Mouse (Mus musculus) cerebellum, postnatal 25 days (tissue): ENCODE results near the gene Pigb.
A peak's percentile ranks its signal among the peaks of the same experiment; 100 is the strongest.

Experiments
- DNase-seq, 2 experiments: peaks; one replicate each; pipeline ENCODE4 v3.0.0; 2021; ENCODE audit warnings: mixed read lengths in 2 of 2

Pigb gene

DNA sequence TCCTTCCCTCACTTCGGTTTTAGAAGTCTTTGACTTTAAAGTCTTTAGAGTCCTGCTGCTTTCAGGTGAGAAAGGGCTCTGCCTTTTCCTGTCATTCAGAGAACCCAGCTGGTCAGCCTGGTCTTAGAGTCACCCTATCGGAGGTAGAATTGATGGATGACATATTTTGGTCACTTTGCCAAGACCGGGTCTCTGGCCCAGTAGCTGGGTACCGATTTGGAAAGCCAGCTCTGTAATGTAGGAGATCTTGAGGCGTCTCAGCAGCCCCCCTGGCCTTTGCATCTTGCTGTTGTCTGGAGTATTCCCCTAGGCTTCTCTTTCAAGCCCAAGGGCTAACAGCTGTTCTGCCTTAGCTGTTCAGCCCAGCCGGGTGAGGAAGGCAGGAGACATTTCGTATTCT is 5.0 kb upstream of the Pigb start:
- DNase-seq: peak; percentile 38 to 53

DNA sequence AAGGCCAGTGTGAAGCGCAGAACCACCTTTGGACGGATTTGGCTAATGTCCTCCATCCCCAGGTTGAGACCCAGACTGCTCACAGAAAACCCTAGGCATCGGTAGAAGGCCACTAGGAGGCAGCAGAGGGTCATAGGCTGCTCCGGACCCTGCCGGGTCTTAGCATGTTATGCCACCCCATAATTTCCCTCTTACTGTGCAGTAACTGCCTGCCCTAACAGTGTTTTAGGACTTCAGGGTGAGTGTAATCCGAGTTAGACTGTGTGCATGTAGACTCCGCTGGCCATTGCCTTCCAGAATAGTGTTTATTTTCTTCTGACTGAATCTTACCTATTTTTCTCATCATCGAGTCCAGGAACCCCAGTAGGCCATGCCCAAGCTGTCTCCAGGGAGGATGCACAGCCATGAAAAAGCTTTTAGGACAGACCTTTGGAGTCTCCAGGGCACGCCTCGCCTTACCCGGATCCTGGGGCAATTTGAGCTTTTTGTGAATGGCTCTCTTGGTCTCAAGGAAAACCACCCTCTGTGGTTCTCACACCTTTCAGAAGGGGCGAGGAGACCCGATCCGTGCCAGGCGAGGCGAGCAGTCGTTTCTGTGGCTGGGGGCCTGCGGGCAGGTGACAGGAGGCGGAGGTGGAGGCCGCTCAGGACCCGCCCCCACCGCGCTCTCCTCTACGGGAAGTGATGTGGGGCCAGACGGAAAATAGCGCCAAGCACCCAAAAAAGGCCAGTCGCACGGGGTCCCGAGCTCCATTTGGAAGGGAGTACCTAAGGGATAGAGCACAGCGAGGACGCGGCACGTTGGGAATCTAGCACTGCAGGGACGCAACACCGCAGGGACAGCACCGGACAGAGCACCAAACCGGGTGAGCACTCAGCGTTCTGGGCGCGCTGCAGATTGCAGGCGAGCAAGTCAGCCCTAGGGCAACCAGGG is 4.2 kb upstream of the Pigb start, which contains the start of gene Rab27a:
Gene Rab27a (plus strand): TSS at position 709 of the 934 bp plus-strand sequence.
- peak; percentile 88 to 95 for DNase-seq

DNA sequence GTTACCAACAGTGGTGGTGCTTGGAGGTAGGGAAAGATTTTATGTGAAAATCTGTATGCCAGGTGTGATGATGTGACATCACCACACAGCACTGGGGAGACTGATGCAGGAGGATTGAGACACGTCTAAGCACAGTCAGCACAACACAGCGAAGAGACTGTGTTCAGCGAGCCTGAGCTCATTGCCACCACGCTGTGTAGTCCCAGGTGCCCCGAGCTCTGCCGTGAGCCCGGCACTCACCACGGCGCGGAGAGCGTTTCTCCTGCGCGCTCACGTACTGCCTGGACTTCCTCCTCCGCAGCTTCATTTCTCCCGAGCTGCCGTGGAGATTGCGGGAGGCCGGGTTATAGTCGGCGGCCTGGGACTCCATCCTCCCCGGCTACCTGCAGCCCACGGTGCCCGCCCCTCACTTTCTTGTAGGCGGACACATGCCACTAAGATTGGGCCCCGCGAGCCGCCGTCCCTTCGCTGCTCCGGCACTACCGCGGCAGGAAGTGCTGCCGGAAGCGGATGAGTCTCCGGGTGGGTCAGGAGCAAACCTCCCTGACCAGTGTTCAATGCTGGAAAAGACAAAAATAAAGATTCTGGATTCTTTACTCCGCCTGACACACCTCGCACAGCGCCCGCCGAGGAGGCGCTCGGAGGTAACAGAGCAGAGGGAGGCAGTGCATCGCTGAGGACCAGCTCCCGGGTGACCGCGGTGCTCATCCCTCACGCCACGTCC is 794 bp downstream of the Pigb start:
- peak; percentile 97 to 98 for DNase-seq

DNA sequence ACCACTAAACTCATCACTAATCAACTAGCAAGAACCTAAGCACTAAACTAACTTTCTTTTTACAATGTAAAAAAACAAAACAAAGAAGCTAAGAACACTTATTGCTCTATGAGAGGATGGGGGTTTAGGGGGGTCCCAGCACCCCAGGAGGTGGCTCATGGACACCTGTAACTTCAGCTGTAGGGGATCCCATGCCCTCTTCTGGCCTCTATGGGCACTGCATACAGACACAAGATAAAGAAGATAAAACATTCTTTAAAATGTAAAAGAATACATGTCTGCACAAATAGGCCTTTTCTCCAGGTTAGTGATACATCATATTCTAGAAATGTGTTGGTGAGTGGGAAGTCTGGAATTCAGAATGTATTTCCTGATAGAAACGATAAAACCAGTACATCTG is 6.8 kb downstream of the Pigb start:
- DNase-seq: no peak

DNA sequence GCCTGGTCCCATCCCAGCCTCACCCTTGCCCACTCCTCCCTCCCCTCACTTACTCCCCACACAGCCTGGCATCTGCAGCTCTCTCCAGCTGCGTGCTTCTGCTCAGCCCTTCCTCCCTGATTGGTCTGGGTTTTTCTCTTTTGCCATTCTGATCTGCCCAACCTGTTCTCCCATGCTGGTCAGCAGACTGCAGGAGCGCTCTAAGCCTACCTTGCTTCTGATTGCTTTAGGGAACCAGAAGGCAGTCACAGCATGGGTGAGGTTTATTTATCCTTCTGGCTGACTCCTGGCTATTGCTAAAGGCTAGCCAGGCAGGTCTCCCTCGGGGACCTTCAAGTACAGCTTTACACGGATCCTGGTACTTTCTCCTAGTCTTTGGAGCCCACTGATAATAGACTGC is 8.8 kb downstream of the Pigb start:
- peak; percentile 57 to 70 for DNase-seq

DNA sequence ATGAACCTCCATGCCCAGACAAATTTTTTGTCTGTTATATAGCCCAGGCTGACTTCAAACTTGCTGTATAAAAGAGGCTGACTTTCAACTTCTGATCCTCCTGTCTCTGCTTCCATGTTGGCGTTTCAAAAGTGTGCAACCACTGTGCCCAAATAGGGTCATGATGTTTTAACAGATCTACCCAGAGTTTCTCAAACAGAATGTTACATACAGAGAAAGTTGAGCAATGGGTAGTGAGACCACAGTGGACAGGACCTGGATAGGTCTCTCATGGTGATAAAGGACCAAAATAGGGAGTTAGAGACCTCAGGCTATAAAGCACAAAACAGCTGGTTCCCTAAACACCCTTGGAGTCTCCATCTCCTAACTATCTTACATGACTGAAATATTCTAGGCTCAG is 9.7 kb downstream of the Pigb start:
- no peak for DNase-seq

DNA sequence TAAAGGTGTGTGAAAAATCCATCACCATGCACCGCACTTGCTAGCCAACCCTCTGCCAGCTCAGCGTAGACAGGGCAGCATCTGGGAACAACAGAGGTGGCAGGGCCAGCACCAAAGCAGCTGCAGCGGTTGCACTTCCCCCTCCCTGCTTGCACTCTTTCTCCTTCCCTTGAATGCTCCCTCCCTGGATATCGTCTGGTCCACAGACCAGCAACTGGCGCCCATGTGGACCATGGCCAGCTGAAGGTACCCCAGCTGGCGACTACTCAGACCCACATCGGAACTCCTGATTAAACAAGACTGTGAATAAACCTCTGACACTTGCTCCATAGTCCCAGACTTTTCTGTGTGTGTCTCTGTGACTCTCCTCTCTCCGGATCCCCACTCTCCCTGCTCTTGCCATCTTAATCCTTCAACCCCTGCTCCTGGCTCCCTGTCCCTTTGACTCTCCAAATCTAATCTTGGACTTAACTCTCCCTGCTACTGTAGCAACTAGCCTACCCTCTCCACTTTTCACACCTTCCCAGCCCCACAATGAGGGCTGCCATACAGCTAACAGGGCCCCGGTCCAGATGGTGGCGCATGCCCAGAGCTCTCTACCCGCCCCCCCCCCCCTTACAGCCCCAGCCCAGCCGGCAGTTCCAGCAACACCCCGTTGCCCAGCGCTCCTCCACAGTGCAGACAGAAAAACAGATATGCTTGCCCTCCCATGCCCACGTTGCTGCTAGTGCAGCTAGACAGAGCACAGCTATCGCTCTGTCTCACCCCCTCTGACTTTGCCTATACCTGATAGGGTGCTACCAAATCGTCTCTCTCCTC is 14.2 kb downstream of the Pigb start:
- DNase-seq: peak in 1 of 2 experiments; percentile 54

DNA sequence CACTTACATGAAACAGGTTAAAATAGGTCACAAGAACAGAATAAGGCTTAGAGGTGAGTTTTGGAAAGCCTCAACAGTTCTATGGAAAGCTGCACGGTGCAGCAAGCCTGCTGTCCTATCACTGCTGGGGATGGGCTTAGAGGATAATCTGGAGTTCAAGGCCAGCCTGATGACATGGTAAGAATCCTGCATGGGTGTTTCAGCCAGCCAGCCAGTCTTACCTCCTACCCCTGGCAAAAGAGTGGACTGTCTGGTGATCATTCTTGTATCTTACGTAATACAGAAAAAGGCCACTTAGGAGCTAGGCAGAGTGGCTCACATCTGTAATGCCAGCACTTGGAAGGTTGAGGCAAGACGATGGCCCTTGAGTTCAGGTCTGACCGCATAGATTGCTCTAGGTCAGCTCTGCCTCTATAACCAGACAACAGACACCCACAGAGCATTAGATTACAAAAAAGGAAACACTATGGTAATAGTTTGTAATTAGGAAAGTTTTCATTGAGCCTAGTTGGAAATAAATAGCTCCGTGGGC is 19.5 kb downstream of the Pigb start:
- DNase-seq: no peak

DNA sequence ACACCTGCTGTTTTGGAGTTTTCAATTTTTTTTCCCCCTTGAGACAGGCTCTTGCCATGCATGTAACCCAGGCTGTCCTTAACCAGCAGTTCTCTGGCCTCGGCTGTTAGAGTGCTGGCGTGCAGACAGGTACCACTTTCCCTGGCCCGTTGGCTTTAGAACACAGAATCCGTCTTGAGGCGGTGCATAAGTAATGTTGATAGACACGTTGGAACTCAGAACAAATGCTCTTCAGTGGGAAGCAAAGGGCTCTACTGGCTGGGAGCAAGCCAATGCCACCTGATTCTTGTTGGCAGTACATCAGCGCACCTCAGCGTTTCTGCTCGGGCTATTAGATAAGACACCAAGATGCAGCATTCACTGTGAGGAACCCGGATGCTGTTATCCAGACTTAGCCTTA is 20.3 kb downstream of the Pigb start:
- peak; percentile 63 to 77 for DNase-seq

DNA sequence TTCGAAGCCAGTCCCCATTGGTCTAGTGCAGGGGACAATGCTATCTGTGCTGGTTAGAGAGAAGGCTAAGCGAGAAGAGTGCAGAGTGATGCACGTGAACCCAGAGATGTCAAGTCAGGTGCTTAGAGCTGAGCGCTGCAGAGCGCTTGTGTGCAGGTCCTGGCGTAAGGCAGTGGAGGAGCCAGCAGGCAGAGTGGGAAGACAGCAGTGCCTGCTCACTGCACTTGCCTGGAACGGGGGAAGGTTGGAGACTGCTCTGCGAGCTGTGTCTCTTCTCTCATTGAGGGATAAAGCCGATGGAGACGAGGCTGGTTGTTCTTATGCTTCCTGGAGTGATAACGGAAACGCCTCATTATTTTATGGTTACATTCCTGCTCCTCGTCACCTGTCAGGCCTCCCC is 25.5 kb downstream of the Pigb start:
- DNase-seq: no peak

DNA sequence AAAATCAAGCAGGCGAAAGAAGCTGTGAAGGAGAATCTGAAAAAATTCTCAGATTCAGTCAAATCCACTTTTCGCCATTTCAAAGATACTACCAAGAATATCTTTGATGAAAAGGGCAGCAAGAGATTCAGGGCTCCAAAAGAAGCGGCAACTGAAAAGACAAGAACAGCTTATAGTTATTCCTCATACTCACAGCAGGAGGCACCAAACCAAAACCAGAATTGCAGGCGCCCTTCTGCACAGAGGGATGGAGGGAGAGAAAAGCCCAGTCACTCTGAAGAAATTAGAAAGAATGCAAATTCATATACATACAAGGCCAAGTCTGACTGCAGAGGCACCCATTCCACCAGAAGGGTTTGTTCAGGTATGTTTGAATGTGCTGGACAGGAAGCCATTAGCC is 27.5 kb downstream of the Pigb start:
- no peak for DNase-seq

DNA sequence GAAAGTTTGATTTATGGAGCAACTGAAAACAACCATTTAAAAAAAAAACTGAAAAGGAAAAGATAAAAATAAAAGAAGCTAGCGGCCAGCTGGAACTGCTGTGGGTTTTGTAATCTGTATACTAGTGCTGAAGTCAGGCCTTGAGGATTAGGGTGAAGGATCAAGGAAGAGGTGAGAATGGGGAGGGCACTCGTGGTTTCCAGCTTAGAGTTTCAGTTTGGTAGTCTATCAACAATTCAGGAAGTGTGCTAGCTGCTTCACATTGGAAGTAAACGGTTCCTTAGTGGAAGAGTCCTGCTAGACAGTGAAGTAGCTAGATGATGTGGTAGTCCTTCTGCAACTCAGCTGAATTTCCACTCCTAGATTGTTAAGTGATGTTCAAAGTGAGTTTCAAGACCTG is 31.8 kb downstream of the Pigb start:
- DNase-seq: no peak

DNA sequence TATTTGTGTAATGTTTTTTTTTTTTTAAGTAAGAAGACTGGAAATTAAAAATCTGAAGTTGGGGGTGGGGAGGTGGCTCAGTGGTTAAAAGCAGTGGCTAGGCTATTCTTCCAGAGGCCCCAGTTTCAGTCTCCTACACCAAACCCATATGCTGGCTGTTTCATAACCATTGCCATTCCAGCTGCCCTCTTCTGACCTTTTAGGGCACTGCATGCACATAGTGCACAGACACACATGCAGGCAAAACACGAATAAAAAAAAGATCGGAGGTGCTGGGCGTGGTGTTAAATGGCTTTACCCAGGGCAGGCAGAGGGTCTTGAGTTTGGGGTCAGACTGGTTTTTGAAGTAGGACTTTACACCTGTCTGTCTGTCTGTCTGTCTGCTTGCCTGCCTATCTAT is 34.0 kb downstream of the Pigb start:
- no peak for DNase-seq

DNA sequence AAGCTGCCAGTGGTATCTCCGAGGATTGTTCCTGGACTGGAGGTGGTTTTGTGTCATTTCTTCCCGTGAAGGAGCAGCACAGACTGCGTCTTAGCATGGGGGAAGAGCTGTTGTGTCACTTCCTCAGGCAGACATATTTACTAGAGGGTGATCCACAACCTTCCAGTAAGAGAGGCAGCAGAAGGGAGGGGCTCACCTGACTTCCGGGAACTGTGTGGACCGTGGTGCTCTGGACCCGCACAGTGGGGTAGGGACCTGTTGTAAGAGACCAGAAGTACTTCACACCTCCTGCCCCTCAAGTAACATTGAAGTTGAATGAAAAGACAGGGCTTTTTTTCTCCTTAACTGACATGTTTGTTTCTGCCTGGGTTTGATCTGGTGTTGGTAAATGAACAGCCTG is 35.1 kb downstream of the Pigb start:
- no peak for DNase-seq

DNA sequence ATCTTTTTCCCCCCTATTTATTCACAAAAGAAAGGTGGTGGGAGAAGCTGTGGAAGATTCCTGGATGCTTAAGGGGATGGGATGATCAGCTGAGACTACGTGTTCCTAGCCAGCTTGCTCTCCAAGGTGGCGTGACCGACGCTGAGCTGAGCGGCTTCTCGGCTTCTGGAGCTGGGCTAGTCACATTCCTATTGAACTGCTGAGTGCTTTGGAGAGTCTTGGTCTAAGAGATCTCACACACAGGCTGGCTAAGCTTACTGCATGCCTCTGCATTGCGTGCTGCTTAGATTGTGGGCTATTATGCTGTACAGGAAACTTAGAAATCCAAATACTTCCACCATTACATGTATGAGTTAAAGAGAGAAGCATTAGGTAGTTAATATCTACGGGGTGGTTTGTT is 36.1 kb downstream of the Pigb start:
- DNase-seq: no peak

DNA sequence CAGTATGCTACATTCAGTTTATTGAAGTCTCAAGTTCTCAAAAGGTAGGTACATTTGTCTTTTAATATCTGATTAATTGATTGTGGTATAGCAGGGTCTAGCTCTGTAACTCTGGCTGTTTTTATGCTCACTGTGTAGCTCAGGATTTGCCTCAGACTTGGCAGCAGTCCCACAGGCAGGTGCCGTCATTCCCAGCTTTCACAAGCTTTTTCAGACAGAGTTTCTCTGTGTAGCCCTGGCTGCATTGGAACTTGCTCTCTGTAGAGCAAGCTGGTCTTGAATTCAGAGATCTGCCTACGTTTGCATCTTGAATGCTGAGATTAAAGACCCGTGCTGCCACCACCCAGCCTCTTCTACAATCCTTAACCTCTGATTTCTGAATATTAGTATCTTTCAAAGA is 38.0 kb downstream of the Pigb start:
- DNase-seq: peak in 1 of 2 experiments; percentile 38

DNA sequence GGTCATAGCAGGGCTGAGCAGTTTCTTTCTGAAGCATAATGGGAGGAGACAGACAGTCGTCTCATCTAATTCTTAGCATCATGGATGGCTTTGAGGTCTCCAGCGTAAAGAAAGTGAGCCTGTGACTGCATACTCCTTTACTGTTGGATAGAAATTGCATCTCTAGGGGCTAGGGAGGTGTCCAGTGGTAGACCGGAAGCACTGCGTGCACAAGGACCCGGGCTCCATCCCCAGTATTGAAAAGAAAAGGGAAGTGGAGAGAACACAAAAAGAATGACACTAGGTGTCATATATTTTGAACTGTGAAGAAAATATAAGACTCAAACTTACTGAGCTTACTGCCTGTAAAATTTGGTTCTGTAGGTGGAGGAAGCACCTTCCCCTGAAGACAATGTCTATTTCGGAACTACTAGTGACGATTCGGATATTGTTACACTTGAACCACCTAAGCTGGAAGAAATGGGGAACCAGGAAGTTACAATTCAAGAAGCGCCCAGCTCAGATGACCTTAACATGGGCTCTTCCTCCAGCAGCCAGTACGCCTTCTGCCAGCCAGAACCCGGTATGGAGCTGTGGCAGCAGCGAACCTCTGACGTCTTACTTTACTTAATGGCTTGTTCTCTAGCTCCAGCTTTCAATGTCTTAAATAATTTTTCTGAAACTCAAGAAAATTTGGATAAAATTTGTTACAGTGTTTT is 38.7 kb downstream of the Pigb start:
- DNase-seq: no peak

DNA sequence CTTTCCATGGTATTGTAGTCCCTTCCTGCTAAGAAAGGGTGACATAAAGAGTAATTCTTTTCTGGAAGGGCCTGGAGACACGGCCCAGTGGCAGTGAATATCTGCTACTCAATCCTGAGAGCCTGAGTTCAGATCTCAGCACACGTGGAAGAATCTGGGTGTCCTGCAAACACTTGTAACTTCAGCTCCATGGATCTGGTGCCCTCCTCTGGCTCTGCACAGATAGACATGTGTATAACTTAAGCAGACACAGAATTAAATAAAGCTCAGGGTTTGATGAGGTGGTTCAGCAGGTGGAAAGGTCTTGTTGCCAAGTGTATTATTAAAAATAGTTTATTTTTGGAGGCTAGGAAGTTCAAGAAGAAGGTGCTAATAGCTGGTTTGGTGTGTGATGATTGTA is 39.7 kb downstream of the Pigb start:
- no peak for DNase-seq

DNA sequence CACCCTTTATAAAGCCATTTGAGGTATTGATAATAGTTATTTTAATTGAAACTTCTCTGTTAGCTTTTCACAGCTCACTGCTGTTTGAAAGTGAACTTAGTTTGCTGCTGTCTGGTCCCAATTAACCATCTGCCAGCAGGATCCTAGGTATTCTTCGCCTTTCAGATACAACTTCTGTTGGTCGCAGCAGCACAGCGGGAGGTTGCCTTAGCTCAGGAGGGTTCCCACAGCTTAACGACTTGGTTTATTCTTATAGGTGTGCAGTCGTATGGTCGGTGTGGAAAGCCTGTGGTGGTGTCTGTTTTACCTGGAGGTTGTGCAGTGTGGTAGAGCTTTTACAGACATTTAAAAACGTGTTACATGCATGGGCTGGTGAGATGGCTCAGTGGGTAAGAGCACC is 43.4 kb downstream of the Pigb start:
- DNase-seq: no peak

DNA sequence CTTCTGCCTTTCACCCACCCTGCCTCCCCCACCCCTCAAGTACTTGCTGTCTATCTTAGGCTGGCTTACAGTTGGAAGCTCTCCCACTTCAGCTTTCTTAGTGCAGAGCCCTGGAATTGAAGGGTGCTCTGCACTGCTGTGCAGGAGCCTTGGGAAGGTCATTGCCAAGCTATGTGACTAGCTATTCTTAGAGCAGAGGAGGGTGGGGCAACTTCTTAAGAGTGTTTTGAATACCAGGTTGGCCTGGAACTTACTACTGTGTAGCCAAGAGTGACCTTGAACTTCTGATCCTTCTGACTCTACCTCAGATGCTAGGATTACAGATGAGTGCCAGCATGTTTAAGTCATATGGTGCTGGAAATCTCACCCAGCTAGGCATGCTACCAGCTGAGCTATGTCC is 44.0 kb downstream of the Pigb start:
- DNase-seq: no peak

DNA sequence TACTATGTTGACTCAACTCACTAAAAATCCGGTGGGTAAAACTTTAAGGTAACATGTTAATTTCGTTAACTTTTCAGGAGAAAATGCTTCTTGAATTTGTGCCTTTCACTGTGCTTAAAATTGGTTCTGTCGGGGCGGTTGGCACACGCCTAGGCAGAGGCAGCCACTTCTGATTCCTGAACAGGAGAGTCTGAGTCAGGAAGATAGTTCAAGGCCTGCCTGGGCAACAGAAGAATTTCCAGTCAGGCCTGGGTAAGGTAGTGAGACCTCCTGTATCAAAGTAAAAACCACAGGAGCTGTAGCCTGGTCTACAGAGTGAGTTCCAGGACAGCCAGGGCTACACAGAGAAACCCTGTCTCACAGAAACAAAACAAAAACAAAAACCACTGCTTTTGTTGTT is 47.6 kb downstream of the Pigb start:
- no peak for DNase-seq

DNA sequence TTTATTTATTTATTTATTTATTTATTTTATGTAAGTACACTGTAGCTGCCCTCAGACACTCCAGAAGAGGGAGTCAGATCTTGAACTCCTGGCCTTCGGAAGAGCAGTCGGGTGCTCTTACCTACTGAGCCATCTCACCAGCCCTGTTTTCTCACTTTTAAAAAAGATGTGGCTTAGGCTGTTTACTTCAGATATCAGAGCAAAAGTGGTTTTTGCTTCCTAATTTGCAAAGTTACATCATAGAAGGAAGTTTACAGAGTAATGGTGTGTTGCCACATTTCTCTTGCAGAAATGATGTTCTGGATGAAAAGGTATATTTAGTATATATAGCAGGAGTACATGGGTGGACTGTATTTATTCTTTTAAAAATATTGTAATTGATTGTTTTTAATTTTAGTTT is 48.8 kb downstream of the Pigb start:
- DNase-seq: no peak
